Mouse (Mus musculus): ENCODE measurements around the gene Pate1. TPM values are rescaled to one million over a fixed set of nuclear protein-coding genes. Genes with fewer than 3 reads are reported as not detected.

The Pate1 gene
- 0.83 TPM for polyA plus RNA-seq (2017; shearing (Covaris generic))

GRCm38 (mm10) chr9:35687013-35687412 is at the start of gene Pate1:
Pate1 (minus strand) TSS chr9:35687390.

GRCm38 (mm10) chr9:35648102-35648501 is 39.1 kb downstream of the Pate1 start, which contains the start of gene Pate3:
Pate3 (minus strand) TSS chr9:35648202.

Other genes starting within 250 kb of the Pate1 start
- not detected for gene Gm1113, start 169.1 kb downstream of the Pate1 start, polyA plus RNA-seq (2017; shearing (Covaris generic))
- gene Ddx25, start 128.9 kb downstream of the Pate1 start, polyA plus RNA-seq (2017; shearing (Covaris generic)): 0.15 TPM
- 28.7 TPM for gene Pus3, start 128.8 kb downstream of the Pate1 start, polyA plus RNA-seq (2017; shearing (Covaris generic))
- gene Pate2, start 117.1 kb downstream of the Pate1 start, polyA plus RNA-seq (2017; shearing (Covaris generic)): 0.54 TPM
- 5.3 TPM for gene Hyls1, start 117.0 kb downstream of the Pate1 start, polyA plus RNA-seq (2017; shearing (Covaris generic))
- gene Pate4, start 75.4 kb downstream of the Pate1 start, polyA plus RNA-seq (2017; shearing (Covaris generic)): not detected
- gene Pate3, start 39.2 kb downstream of the Pate1 start, polyA plus RNA-seq (2017; shearing (Covaris generic)): not detected
- not detected for gene Gm17677, start 53.7 kb upstream of the Pate1 start, polyA plus RNA-seq (2017; shearing (Covaris generic))
- not detected for gene Gm17727, start 90.7 kb upstream of the Pate1 start, polyA plus RNA-seq (2017; shearing (Covaris generic))
- not detected for gene Gm27235, start 102.7 kb upstream of the Pate1 start, polyA plus RNA-seq (2017; shearing (Covaris generic))
- gene D730048I06Rik, start 102.7 kb upstream of the Pate1 start, polyA plus RNA-seq (2017; shearing (Covaris generic)): not detected
- gene 9230110F15Rik, start 156.8 kb upstream of the Pate1 start, polyA plus RNA-seq (2017; shearing (Covaris generic)): not detected
- not detected for gene 9230113P08Rik, start 221.0 kb upstream of the Pate1 start, polyA plus RNA-seq (2017; shearing (Covaris generic))

Measured in effector memory CD4-positive, alpha-beta T cell, adult 7 months (primary cell).